Mouse (Mus musculus) B cell, adult 2 months (primary cell): ENCODE data around the gene Cbwd1.

Experiments
- DNase-seq, 2 experiments: peaks; one replicate each; pipeline ENCODE4 v3.0.0; 2022

The Cbwd1 gene

GRCm38 (mm10) chr19:24961172-24961962, at the start of gene Cbwd1:
TSS of gene Cbwd1 (minus strand) at chr19:24961610.
- peak; percentile 99 for DNase-seq

- DNase-seq = no peak
These were observed 47.1 kb upstream of the Cbwd1 start for GRCm38 (mm10) chr19:25008509-25008908.

GRCm38 (mm10) chr19:25006686-25007085, 45.3 kb upstream of the Cbwd1 start:
- DNase-seq = no peak

- no peak for DNase-seq
These were observed 42.4 kb upstream of the Cbwd1 start for GRCm38 (mm10) chr19:25003810-25004209.

- peak; percentile 63 to 67 for DNase-seq
These were observed 41.4 kb upstream of the Cbwd1 start for GRCm38 (mm10) chr19:25002828-25003227.

GRCm38 (mm10) chr19:25002032-25002431, 40.6 kb upstream of the Cbwd1 start:
- no peak for DNase-seq

- peak in 1 of 2 experiments; percentile 19 for DNase-seq
These were observed 38.7 kb upstream of the Cbwd1 start for GRCm38 (mm10) chr19:25000153-25000552.

- DNase-seq = peak; percentile 82 to 83
These were observed 37.9 kb upstream of the Cbwd1 start, which contains the start of gene Dock8 for GRCm38 (mm10) chr19:24999201-24999886. TSS of gene Dock8 (plus strand) at chr19:24999534.

- DNase-seq = no peak
These were observed 37.2 kb upstream of the Cbwd1 start for GRCm38 (mm10) chr19:24998561-24998960.

GRCm38 (mm10) chr19:24996815-24997704, 35.6 kb upstream of the Cbwd1 start:
- no peak for DNase-seq

- no peak for DNase-seq
These were observed 33.5 kb upstream of the Cbwd1 start for GRCm38 (mm10) chr19:24994900-24995299.

GRCm38 (mm10) chr19:24993526-24993925, 32.1 kb upstream of the Cbwd1 start:
- DNase-seq = no peak

- no peak for DNase-seq
These were observed 28.9 kb upstream of the Cbwd1 start for GRCm38 (mm10) chr19:24990138-24990822.

GRCm38 (mm10) chr19:24988831-24989230, 27.4 kb upstream of the Cbwd1 start:
- no peak for DNase-seq

- DNase-seq = no peak
These were observed 25.9 kb upstream of the Cbwd1 start for GRCm38 (mm10) chr19:24987355-24987754.

GRCm38 (mm10) chr19:24985045-24985444, 23.6 kb upstream of the Cbwd1 start:
- no peak for DNase-seq

GRCm38 (mm10) chr19:24983857-24984498, 22.6 kb upstream of the Cbwd1 start:
- DNase-seq = no peak

- DNase-seq = no peak
These were observed 21.6 kb upstream of the Cbwd1 start for GRCm38 (mm10) chr19:24983050-24983449.

- DNase-seq = no peak
These were observed 19.9 kb upstream of the Cbwd1 start for GRCm38 (mm10) chr19:24981294-24981693.

GRCm38 (mm10) chr19:24978852-24979842, 17.7 kb upstream of the Cbwd1 start:
- no peak for DNase-seq

- no peak for DNase-seq
These were observed 16.6 kb upstream of the Cbwd1 start for GRCm38 (mm10) chr19:24977991-24978390.
